Mouse (Mus musculus): ENCODE results near the gene Srrm4. TPM values are rescaled to one million over a fixed set of nuclear protein-coding genes. Genes with fewer than 3 reads are reported as not detected.

The Srrm4 gene
- polyA plus RNA-seq, 1 experiment from 2014 or later = 0.88 TPM

DNA sequence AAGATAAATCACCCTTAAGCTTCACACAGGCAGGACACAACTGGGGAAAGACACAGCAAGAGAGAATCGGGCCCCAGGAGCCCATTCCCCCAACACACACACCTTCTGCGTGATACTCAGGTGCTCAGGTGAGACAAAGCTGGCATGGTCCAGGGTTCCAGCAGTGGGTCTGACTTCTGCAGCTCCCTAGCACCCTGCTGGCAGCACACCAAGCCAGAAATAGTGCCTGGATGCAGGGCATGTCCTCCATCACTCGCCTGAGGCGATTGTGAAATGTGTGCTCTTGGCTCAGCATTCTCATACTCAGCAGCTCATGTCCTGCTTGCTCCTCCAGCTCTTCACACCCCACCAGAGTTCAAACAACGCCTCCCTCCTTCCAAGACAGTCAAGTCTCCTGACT lies 14.5 kb downstream of the Srrm4 start:
- Histone ChIP-seq H3K9ac (ENCODE audit: low read length) (no peak overlapping the region), H3K27ac (replicated peaks in 1 of 2; ENCODE audit: control insufficient read depth in 1 of 2, insufficient read depth in 1 of 2, low read depth in 2 of 2, low read length in 2 of 2) (no peak overlapping the region), H3K4me3 (ENCODE audit: control insufficient read depth in 1 of 2, insufficient read depth in 1 of 2, low read depth in 1 of 2, low read length in 2 of 2) (no peak overlapping the region), H3K36me3 (ENCODE audit: control insufficient read depth, insufficient read depth, low read length) (no peaks in the 10 kb centered on the region), H3K4me2 (ENCODE audit: low read length) (no peak overlapping the region), H3K4me1 (ENCODE audit: control insufficient read depth in 2 of 2, insufficient read depth in 2 of 2, low read length in 2 of 2) (no peaks in the 10 kb centered on the region), H3K9me3 (ENCODE audit: control insufficient read depth, low read length) (no peaks in the 10 kb centered on the region), H3K27me3 (ENCODE audit: control insufficient read depth, insufficient read depth, low read length) (peaks cover 2% of the 10 kb centered on the region; the same call in 1 of the 2 replicates)
- 72% methylated on average over 5 of the region's 5 CpGs for WGBS
- no peak for ATAC-seq (ENCODE audit: insufficient number of reproducible peaks, insufficient read depth, low FRiP score, low read depth)

DNA sequence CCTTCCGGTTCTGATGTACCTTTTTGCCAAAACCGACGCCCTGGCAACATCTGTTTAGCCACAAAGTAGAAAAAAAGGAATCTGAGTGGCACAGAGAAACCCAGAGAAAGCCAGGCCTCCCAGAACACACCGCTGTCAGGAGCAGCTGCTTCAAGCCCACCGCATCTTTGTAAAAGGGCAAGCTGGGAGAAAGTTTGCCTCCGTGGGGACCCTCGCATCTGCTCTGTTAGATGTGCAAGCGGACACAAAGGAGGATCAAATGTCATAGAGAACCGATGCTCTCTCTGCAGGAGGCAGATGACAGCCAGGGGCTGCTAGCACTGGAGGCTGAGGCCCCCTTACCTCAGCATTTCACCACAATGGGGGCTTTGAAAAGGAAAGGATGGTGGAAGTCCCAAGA lies 18.3 kb downstream of the Srrm4 start:
- ATAC-seq (ENCODE audit: insufficient number of reproducible peaks, insufficient read depth, low FRiP score, low read depth) = no peak
- H3K36me3 ChIP-seq (ENCODE audit: control insufficient read depth, insufficient read depth, low read length) = no peaks in the 10 kb centered on the region
- H3K4me2 ChIP-seq (ENCODE audit: low read length) = no peak overlapping the region
- peaks cover 18% of the 10 kb centered on the region for H3K27me3 ChIP-seq (ENCODE audit: control insufficient read depth, insufficient read depth, low read length)
- H3K27ac ChIP-seq (replicated peaks in 1 of 2; ENCODE audit: control insufficient read depth in 1 of 2, insufficient read depth in 1 of 2, low read depth in 2 of 2, low read length in 2 of 2) = no peak overlapping the region
- no peaks in the 10 kb centered on the region for H3K4me1 ChIP-seq (ENCODE audit: control insufficient read depth in 2 of 2, insufficient read depth in 2 of 2, low read length in 2 of 2)
- no peak overlapping the region for H3K4me3 ChIP-seq (ENCODE audit: control insufficient read depth in 1 of 2, insufficient read depth in 1 of 2, low read depth in 1 of 2, low read length in 2 of 2)
- no peak overlapping the region for H3K9ac ChIP-seq (ENCODE audit: low read length)
- 44% methylated on average over 9 of the region's 9 CpGs for WGBS
- no peaks in the 10 kb centered on the region for H3K9me3 ChIP-seq (ENCODE audit: control insufficient read depth, low read length)

DNA sequence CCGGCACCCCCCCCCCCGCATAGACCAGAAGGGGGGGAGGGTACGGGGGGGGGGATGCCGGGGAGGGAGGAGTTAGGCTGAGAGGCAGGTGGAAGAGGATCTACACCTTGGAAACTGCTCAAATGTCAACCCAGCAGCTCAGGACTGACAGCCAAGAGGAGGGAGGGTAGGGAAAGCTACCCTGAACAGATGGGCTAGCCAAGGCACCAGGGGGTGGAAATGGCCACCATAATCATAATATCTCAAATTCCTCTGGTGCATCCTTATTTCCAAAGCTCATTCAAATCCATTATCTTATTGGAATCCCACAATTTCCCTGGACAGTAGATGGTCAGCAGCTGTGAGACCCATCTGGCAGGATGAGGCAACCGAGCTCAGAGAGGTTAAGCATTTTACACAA lies 19.7 kb downstream of the Srrm4 start:
- H3K4me2 ChIP-seq (ENCODE audit: low read length) = no peak overlapping the region
- no peaks in the 10 kb centered on the region for H3K4me1 ChIP-seq (ENCODE audit: control insufficient read depth in 2 of 2, insufficient read depth in 2 of 2, low read length in 2 of 2)
- H3K4me3 ChIP-seq (ENCODE audit: control insufficient read depth in 1 of 2, insufficient read depth in 1 of 2, low read depth in 1 of 2, low read length in 2 of 2) = no peak overlapping the region
- no peak for ATAC-seq (ENCODE audit: insufficient number of reproducible peaks, insufficient read depth, low FRiP score, low read depth)
- H3K27ac ChIP-seq (replicated peaks in 1 of 2; ENCODE audit: control insufficient read depth in 1 of 2, insufficient read depth in 1 of 2, low read depth in 2 of 2, low read length in 2 of 2) = no peak overlapping the region
- WGBS = 52% methylated on average over 1 of the region's 5 CpGs
- H3K27me3 ChIP-seq (ENCODE audit: control insufficient read depth, insufficient read depth, low read length) = peaks cover 18% of the 10 kb centered on the region
- H3K9me3 ChIP-seq (ENCODE audit: control insufficient read depth, low read length) = no peaks in the 10 kb centered on the region
- H3K36me3 ChIP-seq (ENCODE audit: control insufficient read depth, insufficient read depth, low read length) = no peaks in the 10 kb centered on the region
- no peak overlapping the region for H3K9ac ChIP-seq (ENCODE audit: low read length)

DNA sequence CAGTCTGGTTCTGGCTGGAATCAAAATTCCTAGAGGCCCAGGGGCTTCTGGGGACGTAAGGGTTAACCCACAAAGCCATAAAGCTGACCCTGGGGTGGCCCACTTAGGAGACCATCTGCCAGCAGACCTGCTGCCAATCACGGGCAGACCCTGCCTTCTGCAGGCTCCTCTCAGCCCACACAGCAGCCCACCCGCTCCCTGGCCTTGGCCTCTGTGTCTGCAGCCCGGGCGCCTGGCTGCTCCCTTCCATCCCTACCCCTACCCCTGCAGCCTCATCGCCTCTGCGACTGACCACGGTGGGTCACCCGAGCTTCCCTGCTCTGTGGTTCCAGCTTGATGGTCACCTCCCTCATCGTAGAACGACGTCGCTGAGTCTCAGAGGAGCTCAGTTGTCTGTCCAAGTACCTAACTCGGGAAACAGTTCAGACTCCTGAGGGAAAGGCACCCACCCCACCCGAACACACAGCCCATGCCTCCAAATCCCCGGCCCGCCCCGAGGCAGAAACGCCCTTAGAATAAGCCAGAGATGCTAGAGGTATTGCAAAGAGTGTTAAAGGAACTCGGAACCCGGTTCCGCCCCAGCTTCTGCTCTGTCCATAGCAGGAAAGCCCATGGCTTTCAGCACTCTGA lies 20.3 kb downstream of the Srrm4 start:
- WGBS = 15% methylated on average over 22 of the region's 22 CpGs
- ATAC-seq (ENCODE audit: insufficient number of reproducible peaks, insufficient read depth, low FRiP score, low read depth) = no peak
- H3K4me2 ChIP-seq (ENCODE audit: low read length) = no peak overlapping the region
- no peak overlapping the region for H3K9ac ChIP-seq (ENCODE audit: low read length)
- no peaks in the 10 kb centered on the region for H3K4me1 ChIP-seq (ENCODE audit: control insufficient read depth in 2 of 2, insufficient read depth in 2 of 2, low read length in 2 of 2)
- no peak overlapping the region for H3K4me3 ChIP-seq (ENCODE audit: control insufficient read depth in 1 of 2, insufficient read depth in 1 of 2, low read depth in 1 of 2, low read length in 2 of 2)
- H3K27me3 ChIP-seq (ENCODE audit: control insufficient read depth, insufficient read depth, low read length) = peaks cover 18% of the 10 kb centered on the region
- H3K27ac ChIP-seq (replicated peaks in 1 of 2; ENCODE audit: control insufficient read depth in 1 of 2, insufficient read depth in 1 of 2, low read depth in 2 of 2, low read length in 2 of 2) = no peak overlapping the region
- no peaks in the 10 kb centered on the region for H3K36me3 ChIP-seq (ENCODE audit: control insufficient read depth, insufficient read depth, low read length)
- no peaks in the 10 kb centered on the region for H3K9me3 ChIP-seq (ENCODE audit: control insufficient read depth, low read length)

DNA sequence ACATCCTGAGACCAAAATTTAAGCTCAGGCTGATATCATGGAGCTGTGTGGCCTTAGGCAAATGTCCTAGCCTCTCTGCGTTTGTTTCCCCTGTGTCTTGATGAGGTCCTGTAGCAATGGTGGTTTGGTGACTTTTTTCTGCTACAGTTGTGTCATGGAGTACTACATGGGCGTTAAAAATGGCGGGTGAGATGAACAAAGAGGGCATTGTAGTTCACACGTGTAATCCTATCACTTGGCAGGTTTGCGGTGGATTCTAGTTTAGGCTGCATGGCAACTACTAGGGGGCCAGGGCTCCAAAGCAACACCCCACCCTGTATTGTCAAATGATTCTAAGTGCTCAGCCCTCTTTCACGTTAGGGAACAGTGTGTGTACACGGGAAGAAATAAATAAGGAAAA lies 21.1 kb downstream of the Srrm4 start:
- H3K4me2 ChIP-seq (ENCODE audit: low read length) = no peak overlapping the region
- no peak overlapping the region for H3K9ac ChIP-seq (ENCODE audit: low read length)
- no peak for ATAC-seq (ENCODE audit: insufficient number of reproducible peaks, insufficient read depth, low FRiP score, low read depth)
- no peak overlapping the region for H3K27ac ChIP-seq (replicated peaks in 1 of 2; ENCODE audit: control insufficient read depth in 1 of 2, insufficient read depth in 1 of 2, low read depth in 2 of 2, low read length in 2 of 2)
- 72% methylated on average over 7 of the region's 7 CpGs for WGBS
- H3K36me3 ChIP-seq (ENCODE audit: control insufficient read depth, insufficient read depth, low read length) = no peaks in the 10 kb centered on the region
- no peaks in the 10 kb centered on the region for H3K4me1 ChIP-seq (ENCODE audit: control insufficient read depth in 2 of 2, insufficient read depth in 2 of 2, low read length in 2 of 2)
- no peaks in the 10 kb centered on the region for H3K9me3 ChIP-seq (ENCODE audit: control insufficient read depth, low read length)
- H3K4me3 ChIP-seq (ENCODE audit: control insufficient read depth in 1 of 2, insufficient read depth in 1 of 2, low read depth in 1 of 2, low read length in 2 of 2) = no peak overlapping the region
- H3K27me3 ChIP-seq (ENCODE audit: control insufficient read depth, insufficient read depth, low read length) = peaks cover 18% of the 10 kb centered on the region

DNA sequence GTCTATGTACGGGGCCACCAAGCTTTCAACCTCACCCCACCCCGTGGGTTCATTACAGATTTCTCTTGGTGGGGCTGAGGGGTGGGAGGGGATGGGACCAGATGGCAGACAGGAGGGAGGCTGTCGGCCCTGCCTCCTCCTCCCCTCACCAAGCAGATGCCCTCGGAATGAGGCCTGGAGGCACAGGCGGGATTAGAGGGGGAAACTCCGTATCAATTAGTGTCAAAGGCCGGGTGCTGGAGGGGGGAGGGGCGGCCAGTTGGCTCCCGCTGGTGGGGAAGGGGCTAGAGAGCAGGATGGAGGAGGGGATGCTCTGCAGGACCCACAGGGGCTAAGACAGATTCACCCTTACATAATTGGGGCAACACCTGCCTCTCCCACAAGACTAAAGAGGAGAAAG lies 22.0 kb downstream of the Srrm4 start:
- Histone ChIP-seq H3K27ac (replicated peaks in 1 of 2; ENCODE audit: control insufficient read depth in 1 of 2, insufficient read depth in 1 of 2, low read depth in 2 of 2, low read length in 2 of 2) (no peak overlapping the region), H3K36me3 (ENCODE audit: control insufficient read depth, insufficient read depth, low read length) (no peaks in the 10 kb centered on the region), H3K9me3 (ENCODE audit: control insufficient read depth, low read length) (no peaks in the 10 kb centered on the region), H3K4me2 (ENCODE audit: low read length) (no peak overlapping the region), H3K27me3 (ENCODE audit: control insufficient read depth, insufficient read depth, low read length) (peaks cover 18% of the 10 kb centered on the region), H3K4me1 (ENCODE audit: control insufficient read depth in 2 of 2, insufficient read depth in 2 of 2, low read length in 2 of 2) (no peaks in the 10 kb centered on the region), H3K9ac (ENCODE audit: low read length) (no peak overlapping the region), H3K4me3 (ENCODE audit: control insufficient read depth in 1 of 2, insufficient read depth in 1 of 2, low read depth in 1 of 2, low read length in 2 of 2) (no peak overlapping the region)
- 3% methylated on average over 9 of the region's 9 CpGs for WGBS
- ATAC-seq (ENCODE audit: insufficient number of reproducible peaks, insufficient read depth, low FRiP score, low read depth) = no peak

DNA sequence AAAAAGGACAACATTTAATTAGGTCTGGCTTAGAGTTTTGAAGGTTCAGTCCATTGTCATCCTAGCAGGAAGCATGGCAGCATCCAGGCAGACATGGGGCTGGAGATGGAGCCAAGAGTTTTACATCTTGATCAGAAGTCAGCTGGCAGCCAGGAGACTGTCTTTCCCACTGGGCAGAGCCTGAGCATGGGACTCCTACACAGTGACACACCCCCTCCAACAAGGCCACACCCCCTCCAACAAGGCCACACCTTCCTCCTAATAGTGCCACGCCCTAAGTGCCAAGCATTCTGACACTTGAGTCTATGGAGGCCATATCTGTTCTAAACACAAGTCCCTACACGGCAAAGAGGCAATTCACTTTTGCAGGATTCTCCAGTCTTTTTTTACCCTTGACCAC lies 23.6 kb downstream of the Srrm4 start:
- peaks cover 18% of the 10 kb centered on the region for H3K27me3 ChIP-seq (ENCODE audit: control insufficient read depth, insufficient read depth, low read length)
- WGBS = 67% methylated on average over 2 of the region's 2 CpGs
- H3K4me1 ChIP-seq (ENCODE audit: control insufficient read depth in 2 of 2, insufficient read depth in 2 of 2, low read length in 2 of 2) = no peaks in the 10 kb centered on the region
- no peaks in the 10 kb centered on the region for H3K36me3 ChIP-seq (ENCODE audit: control insufficient read depth, insufficient read depth, low read length)
- ATAC-seq (ENCODE audit: insufficient number of reproducible peaks, insufficient read depth, low FRiP score, low read depth) = no peak
- no peaks in the 10 kb centered on the region for H3K9me3 ChIP-seq (ENCODE audit: control insufficient read depth, low read length)
- no peak overlapping the region for H3K4me3 ChIP-seq (ENCODE audit: control insufficient read depth in 1 of 2, insufficient read depth in 1 of 2, low read depth in 1 of 2, low read length in 2 of 2)
- H3K4me2 ChIP-seq (ENCODE audit: low read length) = no peak overlapping the region
- no peak overlapping the region for H3K27ac ChIP-seq (replicated peaks in 1 of 2; ENCODE audit: control insufficient read depth in 1 of 2, insufficient read depth in 1 of 2, low read depth in 2 of 2, low read length in 2 of 2)
- H3K9ac ChIP-seq (ENCODE audit: low read length) = no peak overlapping the region

DNA sequence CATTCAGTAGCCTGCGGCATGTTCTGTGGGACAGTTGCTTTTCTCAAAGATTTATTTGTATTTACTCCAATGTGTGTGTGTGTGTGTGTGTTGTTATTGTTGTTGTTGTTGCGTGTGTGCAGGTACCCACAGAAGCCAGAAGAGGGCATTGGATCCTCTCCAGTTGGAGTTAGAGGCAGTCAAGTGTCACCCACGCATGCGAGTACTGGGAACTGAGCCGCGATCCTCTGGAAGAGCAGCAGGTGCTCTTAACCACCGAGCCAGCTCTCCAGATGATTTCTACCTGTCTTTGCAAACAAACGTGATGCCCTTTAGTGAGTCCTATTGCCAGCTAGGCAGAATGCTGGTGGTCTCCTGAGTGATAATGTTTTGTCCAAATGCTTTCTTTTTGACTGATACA lies 24.3 kb downstream of the Srrm4 start:
- no peak overlapping the region for H3K9ac ChIP-seq (ENCODE audit: low read length)
- no peak for ATAC-seq (ENCODE audit: insufficient number of reproducible peaks, insufficient read depth, low FRiP score, low read depth)
- H3K4me2 ChIP-seq (ENCODE audit: low read length) = no peak overlapping the region
- H3K36me3 ChIP-seq (ENCODE audit: control insufficient read depth, insufficient read depth, low read length) = no peaks in the 10 kb centered on the region
- no peak overlapping the region for H3K4me3 ChIP-seq (ENCODE audit: control insufficient read depth in 1 of 2, insufficient read depth in 1 of 2, low read depth in 1 of 2, low read length in 2 of 2)
- H3K9me3 ChIP-seq (ENCODE audit: control insufficient read depth, low read length) = no peaks in the 10 kb centered on the region
- peaks cover 18% of the 10 kb centered on the region for H3K27me3 ChIP-seq (ENCODE audit: control insufficient read depth, insufficient read depth, low read length)
- WGBS = 92% methylated on average over 8 of the region's 8 CpGs
- H3K27ac ChIP-seq (replicated peaks in 1 of 2; ENCODE audit: control insufficient read depth in 1 of 2, insufficient read depth in 1 of 2, low read depth in 2 of 2, low read length in 2 of 2) = no peak overlapping the region
- no peaks in the 10 kb centered on the region for H3K4me1 ChIP-seq (ENCODE audit: control insufficient read depth in 2 of 2, insufficient read depth in 2 of 2, low read length in 2 of 2)

Data from heart, embryonic 14.5 days (tissue).